Mouse (Mus musculus) heart, adult 2 months (tissue): ENCODE data around the gene Kif27. TPM values are rescaled to one million over a fixed set of nuclear protein-coding genes. Genes with fewer than 3 reads are reported as not detected.

ENCODE experiments used
- DNase-seq, 2 experiments: peaks; one replicate each; pipeline ENCODE4 v3.0.0; 2021
- H3K27ac ChIP-seq: fragments of 200-600 bp; 2 replicates; pipeline ENCODE4 v1.8.1; 2022
- H3K27me3 ChIP-seq: fragments of 200-500 bp; 2 replicates; pipeline ENCODE4 v1.6.1; 2012; ENCODE audit warnings: mild to moderate bottlenecking, low read length, inconsistent platforms, mixed read lengths; ENCODE audit not compliant: control insufficient read depth, insufficient read depth
- H3K36me3 ChIP-seq: fragments of 200-500 bp; 2 replicates; pipeline ENCODE4 v1.6.1; 2012; ENCODE audit warnings: low read length, inconsistent platforms; ENCODE audit not compliant: control insufficient read depth, insufficient read depth
- H3K4me1 ChIP-seq: fragments of 200-500 bp; 2 replicates; pipeline ENCODE4 v1.6.1; 2011; ENCODE audit warnings: low read length; ENCODE audit not compliant: control insufficient read depth, insufficient read depth
- H3K4me3 ChIP-seq: fragments of 200-600 bp; 2 replicates; pipeline ENCODE4 v1.8.1; 2022
- H3K79me2 ChIP-seq: fragments of 200-500 bp; replicated peaks from 2 replicates; pipeline ENCODE4 v1.6.1; 2012; ENCODE audit warnings: mild to moderate bottlenecking, inconsistent platforms, low read length, moderate library complexity, mixed read lengths; ENCODE audit not compliant: control insufficient read depth, insufficient read depth
- H3K9ac ChIP-seq: fragments of 200-500 bp; 2 replicates; pipeline ENCODE4 v1.6.1; 2012; ENCODE audit warnings: low read depth, mild to moderate bottlenecking, control low read depth, inconsistent platforms, low read length, mixed read lengths
- CTCF ChIP-seq: fragments of 200-600 bp; IDR thresholded peaks from 2 replicates; pipeline ENCODE4 v1.8.1; 2022; ENCODE audit warnings: antibody characterized with exemption, mild to moderate bottlenecking, moderate library complexity
- EP300 ChIP-seq: fragments of 200-500 bp; IDR thresholded peaks from 2 replicates; pipeline ENCODE4 v1.6.1; 2011; ENCODE audit warnings: low read depth, low read length, control low read depth; ENCODE audit not compliant: insufficient read depth
- POLR2A ChIP-seq: fragments of 200-500 bp; IDR thresholded peaks from 2 replicates; pipeline ENCODE4 v1.6.1; 2011; ENCODE audit warnings: mild to moderate bottlenecking, low read depth, low read length, control low read depth; ENCODE audit not compliant: insufficient read depth
- WGBS: fragments of 180-500 bp; shearing (Covaris S2); methylation state at CpG from one replicate; pipeline ENCODE4 v1.1.7; 2018; 5-methylcytosine and 5-hydroxymethylcytosine counted together
- intact Hi-C: fragments of 180-260 bp; cut with DNase I; formaldehyde crosslinking; loops from one replicate; pipeline ENCODE4 v1.15.1; 2025
- polyA plus RNA-seq: library from polyadenylated mRNA; depleted of rRNA; stranded (reverse); fragments of >200 nt; gene quantifications from 2 replicates; pipeline ENCODE4 v1.2.3, GENCODE M21; 2012
- total RNA-seq, 2 experiments: library from RNA; stranded (reverse); gene quantifications; 2 replicates each; pipeline ENCODE4 v1.2.3; 2021

The Kif27 gene
- total and polyA plus RNA-seq, 3 experiments: 0.05 to 0.10 (median 0.10) TPM

- Histone ChIP-seq H3K9ac (no peak overlapping the region), H3K79me2 (no peaks in the 10 kb centered on the region), H3K4me1 (no peaks in the 10 kb centered on the region), H3K27me3 (no peaks in the 10 kb centered on the region), H3K36me3 (no peaks in the 10 kb centered on the region), H3K4me3 (no peak overlapping the region), H3K27ac (no peak overlapping the region)
- TF ChIP-seq EP300: no peak
- no peak for DNase-seq
- intact Hi-C loops: no loop called here
Measured at GRCm38 (mm10) chr13:58352996-58353395, 5.9 kb downstream of the Kif27 start.

- Histone ChIP-seq H3K9ac (no peak overlapping the region), H3K27me3 (no peaks in the 10 kb centered on the region), H3K4me1 (no peaks in the 10 kb centered on the region), H3K4me3 (no peak overlapping the region), H3K36me3 (no peaks in the 10 kb centered on the region), H3K79me2 (no peaks in the 10 kb centered on the region), H3K27ac (no peak overlapping the region)
- TF ChIP-seq CTCF (no peak), EP300 (no peak), POLR2A (no peak)
- DNase-seq: no peak
- intact Hi-C loops: no loop called here
- 36% methylated on average over 4 of the region's 4 CpGs for WGBS
Measured at GRCm38 (mm10) chr13:58350606-58351005, 8.3 kb downstream of the Kif27 start.

GRCm38 (mm10) chr13:58344505-58344904 lies 14.4 kb downstream of the Kif27 start:
- no peaks in the 10 kb centered on the region for H3K36me3 ChIP-seq
- no peak overlapping the region for H3K27ac ChIP-seq
- WGBS: 84% methylated on average over 9 of the region's 9 CpGs
- no peaks in the 10 kb centered on the region for H3K4me1 ChIP-seq
- no peak overlapping the region for H3K4me3 ChIP-seq
- DNase-seq: no peak
- intact Hi-C loops: no loop called here
- no peak for TF ChIP-seq CTCF
- TF ChIP-seq EP300: no peak
- no peak for TF ChIP-seq POLR2A
- H3K27me3 ChIP-seq: no peaks in the 10 kb centered on the region
- H3K79me2 ChIP-seq: no peaks in the 10 kb centered on the region
- no peak overlapping the region for H3K9ac ChIP-seq

- no peak overlapping the region for H3K9ac ChIP-seq
- H3K27me3 ChIP-seq: no peaks in the 10 kb centered on the region
- H3K4me1 ChIP-seq: no peaks in the 10 kb centered on the region
- WGBS: 74% methylated on average over 12 of the region's 12 CpGs
- H3K79me2 ChIP-seq: no peaks in the 10 kb centered on the region
- H3K36me3 ChIP-seq: no peaks in the 10 kb centered on the region
- H3K4me3 ChIP-seq: no peak overlapping the region
- DNase-seq: no peak
- no peak overlapping the region for H3K27ac ChIP-seq
- intact Hi-C loops: no loop called here
- TF ChIP-seq CTCF (no peak), EP300 (no peak), POLR2A (no peak)
Measured at GRCm38 (mm10) chr13:58337456-58337855, 21.5 kb downstream of the Kif27 start.

- H3K4me3 ChIP-seq: no peak overlapping the region
- no peak overlapping the region for H3K27ac ChIP-seq
- no peak for TF ChIP-seq CTCF
- TF ChIP-seq EP300: no peak
- no peak for TF ChIP-seq POLR2A
- no peaks in the 10 kb centered on the region for H3K79me2 ChIP-seq
- DNase-seq: no peak
- WGBS: 93% methylated on average over 5 of the region's 5 CpGs
- intact Hi-C loops: no loop called here
- no peaks in the 10 kb centered on the region for H3K4me1 ChIP-seq
- no peaks in the 10 kb centered on the region for H3K27me3 ChIP-seq
- H3K9ac ChIP-seq: no peak overlapping the region
- no peaks in the 10 kb centered on the region for H3K36me3 ChIP-seq
Measured at GRCm38 (mm10) chr13:58334116-58334515, 24.8 kb downstream of the Kif27 start.

- H3K27me3 ChIP-seq: no peaks in the 10 kb centered on the region
- no peak overlapping the region for H3K27ac ChIP-seq
- no peak for DNase-seq
- TF ChIP-seq CTCF (no peak), POLR2A (no peak), EP300 (no peak)
- no peaks in the 10 kb centered on the region for H3K36me3 ChIP-seq
- intact Hi-C loops: no loop called here
- 66% methylated on average over 2 of the region's 2 CpGs for WGBS
- no peak overlapping the region for H3K4me3 ChIP-seq
- H3K79me2 ChIP-seq: no peaks in the 10 kb centered on the region
- H3K9ac ChIP-seq: no peak overlapping the region
- H3K4me1 ChIP-seq: no peaks in the 10 kb centered on the region
Measured at GRCm38 (mm10) chr13:58317768-58318167, 41.2 kb downstream of the Kif27 start.
